Mouse (Mus musculus) 3134 (cell line): ENCODE measurements around the gene Gm10112.

ENCODE experiments used
- DNase-seq: peaks from one replicate; pipeline ENCODE4 v3.0.0-alpha.2; 2011; ENCODE audit warnings: low spot score; ENCODE audit not compliant: insufficient read length; ENCODE audit errors: extremely low read depth

Gene Gm10112

DNA sequence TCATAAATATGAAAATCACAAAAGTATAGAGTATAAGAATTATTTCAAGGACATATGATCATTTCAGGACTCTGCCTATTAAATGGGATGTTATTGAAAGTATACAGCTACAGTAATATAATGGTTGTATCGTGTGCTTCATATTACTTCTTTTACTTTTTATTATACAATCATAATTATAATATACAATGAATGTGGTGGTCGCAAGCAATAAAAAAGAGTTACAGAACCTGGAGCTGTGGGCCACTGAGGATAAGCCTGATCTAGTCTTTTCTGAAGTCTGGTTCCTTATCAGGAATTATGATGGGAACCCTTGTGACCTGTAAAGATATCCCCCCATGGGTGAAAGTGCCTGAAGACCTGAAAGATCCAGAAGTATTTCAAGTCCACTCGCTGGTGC lies at the start of gene Gm10112:
Gene Gm10112 (plus strand): TSS at position 301 of the 400 bp plus-strand sequence.
- DNase-seq, result no peak

DNA sequence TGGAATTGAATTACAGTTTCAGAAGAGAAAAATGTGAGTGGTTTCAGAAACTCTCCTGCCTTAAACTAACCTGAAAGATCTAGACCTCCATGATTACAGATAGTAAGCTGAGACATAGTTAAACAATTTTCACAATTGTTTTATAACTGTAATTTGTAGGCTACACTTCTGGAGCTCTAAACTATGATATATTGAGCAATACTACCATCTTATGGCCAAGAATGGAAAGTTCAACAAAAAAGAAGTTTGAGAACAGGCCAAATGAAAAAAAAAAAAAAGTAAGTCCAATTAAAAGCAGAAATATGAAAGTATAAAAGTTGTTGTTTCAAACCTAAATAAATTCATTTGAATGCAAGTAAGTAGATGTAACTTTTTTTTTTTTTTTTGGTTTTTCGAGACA lies 21.4 kb downstream of the Gm10112 start:
- DNase-seq, result no peak

DNA sequence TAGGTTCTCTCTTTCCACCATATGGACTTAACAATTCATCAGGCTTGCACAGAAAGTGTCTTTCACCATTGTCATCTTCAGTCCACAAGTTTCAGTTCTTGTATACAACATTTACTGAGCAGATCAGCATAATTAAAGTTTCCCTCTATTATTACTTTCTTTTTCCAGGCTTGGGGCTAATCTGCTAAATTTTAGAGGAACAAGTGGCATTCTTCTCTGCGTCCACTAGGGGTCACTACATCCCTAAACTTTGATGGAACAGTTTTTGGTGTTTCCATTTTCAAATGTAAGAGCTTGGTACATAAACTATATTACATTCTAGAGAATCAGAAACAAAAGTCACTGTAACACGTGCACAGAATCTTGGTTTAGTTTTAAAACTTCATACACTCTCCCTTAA lies 28.2 kb downstream of the Gm10112 start:
- no peak for DNase-seq

DNA sequence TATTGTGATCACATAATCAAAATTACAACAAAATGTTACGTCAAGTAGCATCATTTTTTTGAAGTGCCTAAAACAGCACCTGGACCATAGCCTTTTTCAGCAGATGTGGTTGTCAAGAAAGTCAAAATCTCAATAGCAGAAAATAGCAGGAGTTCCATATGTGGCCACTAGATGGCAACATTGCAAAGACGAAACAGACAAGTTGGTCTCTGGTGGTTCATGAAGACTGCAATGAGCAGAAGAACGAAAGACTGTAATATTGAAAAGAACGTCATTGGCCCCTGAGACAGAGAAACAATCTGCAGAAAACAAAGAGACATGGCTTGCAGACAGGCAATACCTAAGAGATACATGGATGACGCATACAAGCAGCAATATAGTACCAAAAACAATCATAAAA lies 42.1 kb downstream of the Gm10112 start:
- no peak for DNase-seq
